Mouse (Mus musculus) lung, postnatal 10 days (tissue): ENCODE measurements around the gene Dnajb2.
"Not testable (repeated sequence)": the region's sequence is repeated elsewhere in the genome, so short reads cannot be mapped to it uniquely, and the experiment has no call there.

Experiments
- DNase-seq: peaks from one replicate; pipeline ENCODE4 v3.0.0; 2021

Dnajb2 gene

GRCm38 (mm10) chr1:75219531-75219930 lies 16.7 kb upstream of the Dnajb2 start, which contains the start of gene Tuba4a:
Gene Tuba4a (minus strand): TSS chr1:75219865.
- DNase-seq: no peak

GRCm38 (mm10) chr1:75221538-75221937 lies 14.7 kb upstream of the Dnajb2 start:
- no peak for DNase-seq

GRCm38 (mm10) chr1:75222926-75223325 lies 13.3 kb upstream of the Dnajb2 start:
- DNase-seq: no peak

- DNase-seq: no peak
Measured at GRCm38 (mm10) chr1:75223532-75223931, 12.7 kb upstream of the Dnajb2 start.

GRCm38 (mm10) chr1:75225473-75225872 lies 10.7 kb upstream of the Dnajb2 start:
- DNase-seq: no peak

GRCm38 (mm10) chr1:75226138-75226537 lies 10.1 kb upstream of the Dnajb2 start:
- no peak for DNase-seq

GRCm38 (mm10) chr1:75227653-75228052 lies 8.6 kb upstream of the Dnajb2 start:
- DNase-seq: no peak

GRCm38 (mm10) chr1:75229158-75229557 lies 7.0 kb upstream of the Dnajb2 start:
- DNase-seq: no peak

- no peak for DNase-seq
Measured at GRCm38 (mm10) chr1:75230335-75230994, 5.7 kb upstream of the Dnajb2 start.

GRCm38 (mm10) chr1:75231224-75231623 lies 5.0 kb upstream of the Dnajb2 start:
- no peak for DNase-seq

GRCm38 (mm10) chr1:75231664-75232152 lies 4.5 kb upstream of the Dnajb2 start, which contains the start of gene A630095N17Rik:
Gene A630095N17Rik (minus strand): TSS chr1:75232102.
- DNase-seq: no peak

- not testable (repeated sequence) for DNase-seq
Measured at GRCm38 (mm10) chr1:75232489-75232888, 3.7 kb upstream of the Dnajb2 start.

- DNase-seq: peak; percentile 79
Measured at GRCm38 (mm10) chr1:75234606-75235005, 1.6 kb upstream of the Dnajb2 start.

- no peak for DNase-seq
Measured at GRCm38 (mm10) chr1:75239591-75239990, 3.4 kb downstream of the Dnajb2 start.

GRCm38 (mm10) chr1:75243411-75243810 lies 7.2 kb downstream of the Dnajb2 start:
- no peak for DNase-seq

GRCm38 (mm10) chr1:75244175-75244826 lies 8.1 kb downstream of the Dnajb2 start:
- no peak for DNase-seq

GRCm38 (mm10) chr1:75244836-75245235 lies 8.6 kb downstream of the Dnajb2 start:
- peak; percentile 65 for DNase-seq

- no peak for DNase-seq
Measured at GRCm38 (mm10) chr1:75247071-75247930, 11.1 kb downstream of the Dnajb2 start.

GRCm38 (mm10) chr1:75248041-75248772 lies 12.0 kb downstream of the Dnajb2 start:
- DNase-seq: peak; percentile 69

- DNase-seq: no peak
Measured at GRCm38 (mm10) chr1:75250498-75250897, 14.3 kb downstream of the Dnajb2 start.

- DNase-seq: peak; percentile 85
Measured at GRCm38 (mm10) chr1:75251112-75251970, 15.1 kb downstream of the Dnajb2 start.

- DNase-seq: no peak
Measured at GRCm38 (mm10) chr1:75252308-75252707, 16.1 kb downstream of the Dnajb2 start.
